Mouse (Mus musculus) G1E (cell line): ENCODE results near the gene Pla2g4b. TPM values are rescaled to one million over a fixed set of nuclear protein-coding genes. Genes with fewer than 3 reads are reported as not detected.
A peak's percentile ranks its signal among the peaks of the same experiment; 100 is the strongest.

Source experiments
- ATAC-seq: 2 replicates; pipeline ENCODE4 v1.8.0; 2016; ENCODE audit warnings: mild to moderate bottlenecking; ENCODE audit not compliant: insufficient number of reproducible peaks, poor library complexity, low FRiP score, severe bottlenecking; ENCODE audit errors: extremely low read depth
- DNase-seq: peaks from one replicate; pipeline ENCODE4 v3.0.0; 2012; ENCODE audit warnings: low spot score
- H3K27me3 ChIP-seq: 2 replicates; pipeline ENCODE4 v1.6.1; 2012; ENCODE audit warnings: mild to moderate bottlenecking, low read length, inconsistent platforms; ENCODE audit not compliant: insufficient read depth
- H3K36me3 ChIP-seq: replicated peaks from 2 replicates; pipeline ENCODE3; 2012; ENCODE audit warnings: mild to moderate bottlenecking, inconsistent platforms
- H3K4me1 ChIP-seq: 2 replicates; pipeline ENCODE4 v1.6.1; 2012; ENCODE audit warnings: low read depth, low read length, inconsistent platforms, mixed read lengths; ENCODE audit not compliant: insufficient read depth
- H3K4me3 ChIP-seq: 2 replicates; pipeline ENCODE4 v1.5.1; 2012; ENCODE audit warnings: low read depth, mild to moderate bottlenecking, inconsistent platforms, low read length, moderate library complexity, mixed read lengths
- H3K9me3 ChIP-seq: replicated peaks from 2 replicates; pipeline ENCODE4 v1.6.1; 2012; ENCODE audit warnings: inconsistent platforms
- CTCF ChIP-seq: IDR thresholded peaks from 2 replicates; pipeline ENCODE4 v1.5.1; 2012; ENCODE audit warnings: low read depth, low read length, inconsistent platforms, mixed read lengths
- GATA1 ChIP-seq: IDR thresholded peaks from 2 replicates; pipeline ENCODE4 v1.6.1; 2012; ENCODE audit warnings: borderline replicate concordance, low read length, inconsistent platforms, mixed read lengths
- GATA2 ChIP-seq: IDR thresholded peaks from 2 replicates; pipeline ENCODE4 v1.6.1; 2012; ENCODE audit warnings: low read depth, low read length, inconsistent platforms, borderline replicate concordance
- POLR2AphosphoS5 ChIP-seq: IDR thresholded peaks from 2 replicates; pipeline ENCODE4 v1.6.1; 2012; ENCODE audit warnings: low read depth, low read length, inconsistent platforms; ENCODE audit not compliant: insufficient replicate concordance
- TAL1 ChIP-seq: conservative IDR thresholded peaks from 2 replicates; pipeline ENCODE4 v1.6.1; 2012; ENCODE audit warnings: low read depth, low read length, inconsistent platforms, mixed read lengths
- polyA plus RNA-seq: library from polyadenylated mRNA; stranded (reverse); fragments of >175 nt; gene quantifications from 2 replicates; pipeline ENCODE4 v1.2.3, GENCODE M21; 2012
- total RNA-seq, 2 experiments: library from RNA; stranded (forward) in 1 of 2; stranded (reverse) in 1 of 2; fragments of 200-1000 nt in 1 of 2; fragments of >200 nt in 1 of 2; fragmentation: Nextera tagmentation in 1 of 2; gene quantifications; 2 replicates each; pipeline ENCODE4 v1.2.3; 2014 to 2017

Gene Pla2g4b
- total and polyA plus RNA-seq, 3 experiments, result 0.27 to 0.59 TPM; not detected in 1

GRCm38 (mm10) chr2:120026984-120027949, 6.0 kb upstream of the Pla2g4b start, which contains the start of the genes Jmjd7 and Gm28042:
Jmjd7 (plus strand) TSS chr2:120027483.
Gm28042 (plus strand) TSS chr2:120027493.
- Histone ChIP-seq H3K4me1 (peaks cover 33% of the 10 kb centered on the region), H3K36me3 (peaks cover 62% of the 10 kb centered on the region), H3K4me3 (peak within 1 kb of the TSS; percentile 80), H3K27me3 (no peaks in the 10 kb centered on the region), H3K9me3 (no peaks in the 10 kb centered on the region)
- peak; percentile 96 for DNase-seq
- peak; percentile 94 for ATAC-seq
- no peak for TF ChIP-seq TAL1
- 0 out of 2 replicates have a peak, but pooled peaks have one; percentile 32 for TF ChIP-seq POLR2AphosphoS5
- TF ChIP-seq GATA2, result no peak
- TF ChIP-seq CTCF, result no peak

GRCm38 (mm10) chr2:120027950-120028331, 5.3 kb upstream of the Pla2g4b start:
- Histone ChIP-seq H3K36me3 (peaks cover 57% of the 10 kb centered on the region), H3K27me3 (no peaks in the 10 kb centered on the region), H3K4me3 (peak overlapping the region; percentile 80), H3K4me1 (peaks cover 33% of the 10 kb centered on the region), H3K9me3 (no peaks in the 10 kb centered on the region)
- ATAC-seq (no peak), DNase-seq (peak; percentile 25)
- TF ChIP-seq TAL1 (no peak), POLR2AphosphoS5 (no peak), GATA1 (no peak), GATA2 (no peak), CTCF (no peak)

DNA sequence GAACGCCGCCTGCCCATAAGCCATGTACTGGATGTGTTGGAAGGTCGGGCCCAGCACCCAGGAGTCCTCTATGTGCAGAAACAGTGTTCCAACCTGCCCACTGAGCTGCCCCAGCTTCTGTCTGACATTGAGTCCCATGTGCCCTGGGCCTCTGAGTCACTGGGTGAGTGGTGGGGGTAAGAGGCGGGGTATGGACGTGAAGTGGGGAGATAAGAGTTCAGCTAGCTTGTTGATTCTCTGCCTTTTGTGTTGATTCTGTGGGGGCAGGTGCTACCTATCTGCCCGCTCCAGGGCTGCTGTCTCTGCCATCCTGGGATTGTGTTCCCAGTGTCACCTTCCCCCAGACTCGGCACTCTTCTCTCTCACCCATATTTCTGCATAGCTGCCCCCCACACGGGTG, 2.8 kb upstream of the Pla2g4b start:
- Histone ChIP-seq H3K9me3 (no peaks in the 10 kb centered on the region), H3K27me3 (peaks cover 6% of the 10 kb centered on the region; the same call in 1 of the 2 replicates), H3K4me3 (no peak overlapping the region), H3K36me3 (peaks cover 35% of the 10 kb centered on the region), H3K4me1 (peaks cover 33% of the 10 kb centered on the region)
- ATAC-seq (no peak), DNase-seq (no peak)
- no peak for TF ChIP-seq GATA2
- TF ChIP-seq CTCF, result no peak
- no peak for TF ChIP-seq TAL1
- no peak for TF ChIP-seq GATA1

DNA sequence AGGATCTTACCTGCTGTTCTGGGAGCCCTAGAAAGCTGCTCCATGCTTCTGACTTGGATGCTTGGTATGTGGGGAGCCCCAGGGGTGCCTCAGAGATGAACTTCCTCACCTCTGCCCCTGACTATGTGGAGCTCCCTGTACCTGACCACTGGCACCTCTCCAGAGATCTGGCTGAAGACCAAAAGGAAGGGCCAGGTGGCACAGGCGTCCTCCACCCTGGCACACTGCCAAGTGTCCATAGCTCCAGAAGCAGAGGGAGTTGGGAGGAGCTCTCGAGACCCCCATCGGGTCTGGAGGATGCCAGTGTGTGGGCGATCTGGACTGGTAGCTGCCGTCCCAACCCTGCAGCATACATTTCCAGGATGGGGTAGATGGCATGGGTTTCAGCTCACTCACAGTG, 509 bp downstream of the Pla2g4b start:
- Histone ChIP-seq H3K4me1 (peaks cover 14% of the 10 kb centered on the region), H3K27me3 (peaks cover 28% of the 10 kb centered on the region; the same call in 1 of the 2 replicates), H3K9me3 (no peaks in the 10 kb centered on the region), H3K4me3 (no peak overlapping the region), H3K36me3 (peaks cover 29% of the 10 kb centered on the region)
- ATAC-seq, result no peak
- no peak for DNase-seq
- TF ChIP-seq CTCF, result no peak
- TF ChIP-seq GATA2, result no peak
- no peak for TF ChIP-seq TAL1
- TF ChIP-seq POLR2AphosphoS5, result no peak
- TF ChIP-seq GATA1, result no peak

GRCm38 (mm10) chr2:120037744-120038143, 4.5 kb downstream of the Pla2g4b start:
- no peaks in the 10 kb centered on the region for H3K9me3 ChIP-seq
- H3K36me3 ChIP-seq, result no peaks in the 10 kb centered on the region

GRCm38 (mm10) chr2:120040991-120041390, 7.8 kb downstream of the Pla2g4b start:
- ATAC-seq, result no peak
- H3K9me3 ChIP-seq, result no peaks in the 10 kb centered on the region
- peaks cover 46% of the 10 kb centered on the region; the same call in 1 of the 2 replicates for H3K27me3 ChIP-seq
- H3K4me3 ChIP-seq, result no peak overlapping the region
- no peak for DNase-seq
- H3K4me1 ChIP-seq, result peaks cover 5% of the 10 kb centered on the region; the same call in 1 of the 2 replicates
- no peaks in the 10 kb centered on the region for H3K36me3 ChIP-seq
- TF ChIP-seq POLR2AphosphoS5 (no peak), GATA1 (no peak), GATA2 (no peak)

More at GRCm38 (mm10) chr2:120037744-120038143, 4.5 kb downstream of the Pla2g4b start:
- no peak for TF ChIP-seq GATA1
- no peak for TF ChIP-seq CTCF
- no peak for TF ChIP-seq POLR2AphosphoS5
- no peak for TF ChIP-seq TAL1
- TF ChIP-seq GATA2, result no peak
- H3K27me3 ChIP-seq, result peaks cover 45% of the 10 kb centered on the region; the same call in 1 of the 2 replicates
- no peak for DNase-seq
- no peak for ATAC-seq
- no peaks in the 10 kb centered on the region; the same call in 1 of the 2 replicates for H3K4me1 ChIP-seq
- H3K4me3 ChIP-seq, result no peak overlapping the region
